Mouse (Mus musculus): ENCODE results near the gene Cyp11a1. TPM values are rescaled to one million over a fixed set of nuclear protein-coding genes. Genes with fewer than 3 reads are reported as not detected.

The Cyp11a1 gene
- total and polyA plus RNA-seq, 3 experiments: not detected

GRCm38 (mm10) chr9:57972141-57972591 lies 34.0 kb upstream of the Cyp11a1 start:
- H3K27me3 ChIP-seq (ENCODE audit: control insufficient read depth in 1 of 2, insufficient read depth in 2 of 2, low read length in 2 of 2): peaks cover 0 to 1% of the 10 kb centered on the region in 2 experiments; a peak in 3 of 4 replicates
- no peak for DNase-seq (ENCODE audit: low read depth, low spot score)
- no peak overlapping the region for H3K9ac ChIP-seq (ENCODE audit: control insufficient read depth, low read depth, low read length, poor library complexity, severe bottlenecking)
- H3K36me3 ChIP-seq (ENCODE audit: control insufficient read depth in 1 of 2, insufficient read depth in 2 of 2, low read length in 2 of 2): no peaks in the 10 kb centered on the region
- no peak for TF ChIP-seq RCOR1 (IDR thresholded peaks at IDR 0.05; ENCODE audit: low read depth, low read length)
- TF ChIP-seq BHLHE40 (IDR thresholded peaks at IDR 0.05; ENCODE audit: borderline replicate concordance, low read depth, low read length): no peak
- no peak for TF ChIP-seq POLR2AphosphoS2 (IDR thresholded peaks at IDR 0.05; ENCODE audit: low read length)
- no peak for TF ChIP-seq MAX (IDR thresholded peaks at IDR 0.05; ENCODE audit: low read length)
- no peak for TF ChIP-seq MXI1 (IDR thresholded peaks at IDR 0.05; ENCODE audit: low read depth, low read length)
- H3K9me3 ChIP-seq (replicated peaks; ENCODE audit: insufficient read depth, low read length): no peaks in the 10 kb centered on the region
- no peak overlapping the region for H3K4me3 ChIP-seq (ENCODE audit: control insufficient read depth in 1 of 2, insufficient read depth in 1 of 2, low read depth in 2 of 2, low read length in 2 of 2)
- H3K79me2 ChIP-seq (ENCODE audit: control insufficient read depth, insufficient read depth, low read length, poor library complexity): no peaks in the 10 kb centered on the region
- no peak overlapping the region for H3K27ac ChIP-seq (ENCODE audit: control insufficient read depth, low read depth, low read length)
- no peaks in the 10 kb centered on the region for H3K4me1 ChIP-seq (ENCODE audit: control insufficient read depth in 1 of 2, insufficient read depth in 2 of 2, low read length in 2 of 2)

GRCm38 (mm10) chr9:57972776-57973439 lies 33.3 kb upstream of the Cyp11a1 start:
- no peak for DNase-seq (ENCODE audit: low read depth, low spot score)
- TF ChIP-seq MXI1 (IDR thresholded peaks at IDR 0.05; ENCODE audit: low read depth, low read length): no peak
- TF ChIP-seq CHD2 (IDR thresholded peaks at IDR 0.05; ENCODE audit: low read length): no peak
- no peak for TF ChIP-seq TCF12 (IDR thresholded peaks at IDR 0.05; ENCODE audit: low read depth, low read length)
- no peak for TF ChIP-seq MEF2A (IDR thresholded peaks at IDR 0.05; ENCODE audit: extremely low read depth, insufficient replicate concordance, low read depth, low read length, poor library complexity, severe bottlenecking)
- TF ChIP-seq USF2 (IDR thresholded peaks at IDR 0.05; ENCODE audit: borderline replicate concordance in 1 of 2, insufficient read depth in 1 of 2, low read depth in 1 of 2, low read length in 2 of 2): no peak
- TF ChIP-seq RCOR1 (IDR thresholded peaks at IDR 0.05; ENCODE audit: low read depth, low read length): no peak
- no peak for TF ChIP-seq MAFK (IDR thresholded peaks at IDR 0.05; ENCODE audit: borderline replicate concordance, low read depth, low read length)
- TF ChIP-seq CTCF (IDR thresholded peaks at IDR 0.05 in 2 of 3, conservative IDR thresholded peaks at IDR 0.05 in 1 of 3; ENCODE audit: control insufficient read depth in 1 of 3, insufficient read depth in 1 of 3, low read depth in 2 of 3, low read length in 3 of 3, poor library complexity in 1 of 3, severe bottlenecking in 1 of 3): no peak
- no peak for TF ChIP-seq POLR2A (IDR thresholded peaks at IDR 0.05; ENCODE audit: control insufficient read depth in 1 of 2, insufficient read depth in 1 of 2, low read depth in 1 of 2, low read length in 2 of 2, poor library complexity in 1 of 2)
- TF ChIP-seq EP300 (IDR thresholded peaks at IDR 0.05; ENCODE audit: low read depth in 1 of 2, low read length in 2 of 2): no peak
- TF ChIP-seq NELFE (IDR thresholded peaks at IDR 0.05; ENCODE audit: low read depth, low read length): no peak
- no peak for TF ChIP-seq UBTF (IDR thresholded peaks at IDR 0.05; ENCODE audit: borderline replicate concordance, insufficient read depth, low read depth, low read length)
- TF ChIP-seq HCFC1 (IDR thresholded peaks at IDR 0.05; ENCODE audit: low read depth, low read length): no peak
- H3K79me2 ChIP-seq (ENCODE audit: control insufficient read depth, insufficient read depth, low read length, poor library complexity): no peaks in the 10 kb centered on the region
- no peak overlapping the region for H3K27ac ChIP-seq (ENCODE audit: control insufficient read depth, low read depth, low read length)
- no peak overlapping the region for H3K4me3 ChIP-seq (ENCODE audit: control insufficient read depth in 1 of 2, insufficient read depth in 1 of 2, low read depth in 2 of 2, low read length in 2 of 2)
- no peak overlapping the region for H3K9ac ChIP-seq (ENCODE audit: control insufficient read depth, low read depth, low read length, poor library complexity, severe bottlenecking)
- H3K36me3 ChIP-seq (ENCODE audit: control insufficient read depth in 1 of 2, insufficient read depth in 2 of 2, low read length in 2 of 2): no peaks in the 10 kb centered on the region
- H3K9me3 ChIP-seq (replicated peaks; ENCODE audit: insufficient read depth, low read length): no peaks in the 10 kb centered on the region
- H3K4me1 ChIP-seq (ENCODE audit: control insufficient read depth in 1 of 2, insufficient read depth in 2 of 2, low read length in 2 of 2): 0 out of 4 replicates have a peak, but pooled peaks cover 0 to 1% of the 10 kb centered on the region in 2 experiments
- peaks cover 0 to 1% of the 10 kb centered on the region in 2 experiments; a peak in 1 of 4 replicates for H3K27me3 ChIP-seq (ENCODE audit: control insufficient read depth in 1 of 2, insufficient read depth in 2 of 2, low read length in 2 of 2)

Measured in MEL (cell line).